Mouse (Mus musculus) kidney, embryonic 15.5 days (tissue): ENCODE measurements at regions not wholly inside any gene's neighbourhood (a gene's known extent, or its start where the extent isn't known, plus 50 kb on each side); places are given as distances from the start of the nearest gene placed in this dataset.

Experiments
- ATAC-seq: fragments of 200-750 bp; cut with Nextera tagmentation; replicated peaks from 2 replicates; pipeline ENCODE4 v1.8.0; 2017; ENCODE audit warnings: moderate TSS enrichment; ENCODE audit not compliant: low FRiP score
- H3K27ac ChIP-seq: fragments of 300-500 bp; sonication (generic); 2 replicates; pipeline ENCODE4 v1.5.1; 2015; ENCODE audit warnings: mild to moderate bottlenecking, inconsistent platforms
- H3K27me3 ChIP-seq: fragments of 300-500 bp; sonication (generic); 2 replicates; pipeline ENCODE4 v1.6.1; 2015; ENCODE audit warnings: inconsistent platforms
- H3K36me3 ChIP-seq: fragments of 300-500 bp; sonication (generic); 2 replicates; pipeline ENCODE4 v1.6.1; 2015; ENCODE audit warnings: inconsistent platforms
- H3K4me1 ChIP-seq: fragments of 300-500 bp; sonication (generic); 2 replicates; pipeline ENCODE4 v1.6.1; 2015; ENCODE audit warnings: inconsistent platforms
- H3K4me2 ChIP-seq: fragments of 300-500 bp; sonication (generic); 2 replicates; pipeline ENCODE4 v1.6.1; 2015; ENCODE audit warnings: moderate library complexity, mild to moderate bottlenecking, inconsistent platforms
- H3K4me3 ChIP-seq: fragments of 300-500 bp; sonication (generic); replicated peaks from 2 replicates; pipeline ENCODE4 v1.5.1; 2015; ENCODE audit warnings: mild to moderate bottlenecking, inconsistent platforms
- H3K9ac ChIP-seq: fragments of 300-500 bp; sonication (generic); 2 replicates; pipeline ENCODE4 v1.6.1; 2015; ENCODE audit warnings: mild to moderate bottlenecking, inconsistent platforms
- H3K9me3 ChIP-seq: fragments of 300-500 bp; sonication (generic); replicated peaks from 2 replicates; pipeline ENCODE4 v1.6.1; 2016; ENCODE audit warnings: inconsistent platforms
- WGBS: fragments of 180-500 bp; shearing (Covaris S2); methylation state at CpG from one replicate; pipeline ENCODE4 v1.1.7; 2015; ENCODE audit warnings: mixed read lengths; 5-methylcytosine and 5-hydroxymethylcytosine counted together

- H3K9ac ChIP-seq, result no peak overlapping the region
- ATAC-seq, result 0 out of 2 replicates have a peak, but pooled peaks have one; percentile 71
- H3K9me3 ChIP-seq, result peaks cover 7% of the 10 kb centered on the region; the same call in 1 of the 2 replicates
- H3K4me3 ChIP-seq, result no peak overlapping the region
- no peaks in the 10 kb centered on the region for H3K27me3 ChIP-seq
- 41% methylated on average over 6 of the region's 6 CpGs for WGBS
- peaks cover 5% of the 10 kb centered on the region; the same call in 1 of the 2 replicates for H3K4me1 ChIP-seq
- H3K27ac ChIP-seq, result peak overlapping the region; percentile 49; the same call in 1 of the 2 replicates
- no peaks in the 10 kb centered on the region for H3K36me3 ChIP-seq
- no peak overlapping the region for H3K4me2 ChIP-seq
These were observed 97.5 kb upstream of the Dlx2 start for GRCm38 (mm10) chr2:71644038-71644470.

GRCm38 (mm10) chr2:71647914-71648497, 97.4 kb upstream of the Itga6 start:
- WGBS, result 59% methylated on average over 14 of the region's 14 CpGs
- no peak overlapping the region for H3K27ac ChIP-seq
- no peak overlapping the region for H3K4me2 ChIP-seq
- H3K36me3 ChIP-seq, result no peaks in the 10 kb centered on the region
- no peak for ATAC-seq
- H3K4me3 ChIP-seq, result no peak overlapping the region
- no peaks in the 10 kb centered on the region for H3K27me3 ChIP-seq
- no peak overlapping the region for H3K9ac ChIP-seq
- H3K9me3 ChIP-seq, result no peaks in the 10 kb centered on the region
- H3K4me1 ChIP-seq, result peaks cover 19% of the 10 kb centered on the region

GRCm38 (mm10) chr2:71651662-71652061, 93.8 kb upstream of the Itga6 start:
- Histone ChIP-seq H3K4me2 (no peak overlapping the region), H3K9me3 (no peaks in the 10 kb centered on the region), H3K4me1 (peaks cover 36% of the 10 kb centered on the region), H3K27ac (no peak overlapping the region), H3K36me3 (no peaks in the 10 kb centered on the region), H3K27me3 (no peaks in the 10 kb centered on the region), H3K4me3 (no peak overlapping the region), H3K9ac (no peak overlapping the region)
- ATAC-seq, result no peak
- 20% methylated on average over 2 of the region's 2 CpGs for WGBS

GRCm38 (mm10) chr2:71652261-71652801, 93.1 kb upstream of the Itga6 start:
- Histone ChIP-seq H3K9ac (no peak overlapping the region), H3K4me3 (no peak overlapping the region), H3K27me3 (no peaks in the 10 kb centered on the region), H3K4me1 (peaks cover 39% of the 10 kb centered on the region), H3K9me3 (no peaks in the 10 kb centered on the region), H3K36me3 (no peaks in the 10 kb centered on the region), H3K27ac (0 out of 2 replicates have a peak overlapping the region, but pooled peaks have one; percentile 13), H3K4me2 (peak overlapping the region; percentile 28; the same call in 1 of the 2 replicates)
- no peak for ATAC-seq
- 20% methylated on average over 9 of the region's 9 CpGs for WGBS

- Histone ChIP-seq H3K4me1 (peaks cover 32% of the 10 kb centered on the region), H3K9me3 (no peaks in the 10 kb centered on the region), H3K4me2 (no peak overlapping the region), H3K9ac (no peak overlapping the region), H3K27me3 (no peaks in the 10 kb centered on the region), H3K27ac (no peak overlapping the region), H3K36me3 (no peaks in the 10 kb centered on the region), H3K4me3 (no peak overlapping the region)
- peak; percentile 37 for ATAC-seq
- WGBS, result 25% methylated on average over 8 of the region's 8 CpGs
These were observed 90.5 kb upstream of the Itga6 start for GRCm38 (mm10) chr2:71654817-71655503.

- peak overlapping the region; percentile 22 for H3K9ac ChIP-seq
- H3K27me3 ChIP-seq, result no peaks in the 10 kb centered on the region
- no peaks in the 10 kb centered on the region for H3K36me3 ChIP-seq
- peak; percentile 82 for ATAC-seq
- H3K27ac ChIP-seq, result peak overlapping the region; percentile 23
- H3K4me3 ChIP-seq, result peak overlapping the region; percentile 30
- H3K9me3 ChIP-seq, result no peaks in the 10 kb centered on the region
- peak overlapping the region; percentile 59 for H3K4me2 ChIP-seq
- 5% methylated on average over 19 of the region's 19 CpGs for WGBS
- peaks cover 34% of the 10 kb centered on the region for H3K4me1 ChIP-seq
These were observed 89.7 kb upstream of the Itga6 start for GRCm38 (mm10) chr2:71655504-71656390.

- no peaks in the 10 kb centered on the region for H3K27me3 ChIP-seq
These were observed 88.7 kb upstream of the Itga6 start for GRCm38 (mm10) chr2:71656611-71657244.

GRCm38 (mm10) chr2:71661438-71661837, 84.0 kb upstream of the Itga6 start:
- H3K4me1 ChIP-seq, result peaks cover 10% of the 10 kb centered on the region
- no peak overlapping the region for H3K4me3 ChIP-seq
- no peaks in the 10 kb centered on the region for H3K9me3 ChIP-seq
- no peak overlapping the region for H3K4me2 ChIP-seq
- no peak for ATAC-seq
- H3K27ac ChIP-seq, result no peak overlapping the region
- H3K36me3 ChIP-seq, result no peaks in the 10 kb centered on the region
- no peak overlapping the region for H3K9ac ChIP-seq
- no peaks in the 10 kb centered on the region for H3K27me3 ChIP-seq

More at GRCm38 (mm10) chr2:71656611-71657244, 88.7 kb upstream of the Itga6 start:
- WGBS, result 61% methylated on average over 8 of the region's 8 CpGs
- Histone ChIP-seq H3K4me2 (no peak overlapping the region), H3K4me3 (no peak overlapping the region), H3K27ac (no peak overlapping the region), H3K9me3 (no peaks in the 10 kb centered on the region), H3K4me1 (peaks cover 32% of the 10 kb centered on the region), H3K9ac (no peak overlapping the region), H3K36me3 (no peaks in the 10 kb centered on the region)
- no peak for ATAC-seq

GRCm38 (mm10) chr2:71661986-71662385, 83.4 kb upstream of the Itga6 start:
- Histone ChIP-seq H3K4me3 (no peak overlapping the region), H3K36me3 (no peaks in the 10 kb centered on the region), H3K9ac (no peak overlapping the region), H3K4me2 (no peak overlapping the region), H3K9me3 (no peaks in the 10 kb centered on the region), H3K27ac (no peak overlapping the region), H3K27me3 (no peaks in the 10 kb centered on the region), H3K4me1 (peaks cover 4% of the 10 kb centered on the region; the same call in 1 of the 2 replicates)
- WGBS, result 90% methylated on average over 5 of the region's 5 CpGs
- no peak for ATAC-seq

GRCm38 (mm10) chr2:71663453-71663852, 82.0 kb upstream of the Itga6 start:
- H3K9ac ChIP-seq, result no peak overlapping the region
- 0 out of 2 replicates have a peak, but pooled peaks cover 4% of the 10 kb centered on the region for H3K4me1 ChIP-seq
- no peaks in the 10 kb centered on the region for H3K9me3 ChIP-seq
- H3K4me2 ChIP-seq, result no peak overlapping the region
- ATAC-seq, result no peak
- WGBS, result 82% methylated on average over 8 of the region's 8 CpGs
- no peak overlapping the region for H3K27ac ChIP-seq
- H3K27me3 ChIP-seq, result no peaks in the 10 kb centered on the region
- H3K36me3 ChIP-seq, result no peaks in the 10 kb centered on the region
- H3K4me3 ChIP-seq, result no peak overlapping the region

GRCm38 (mm10) chr2:71666927-71667326, 78.5 kb upstream of the Itga6 start:
- ATAC-seq, result no peak
- H3K4me1 ChIP-seq, result peaks cover 7% of the 10 kb centered on the region; the same call in 1 of the 2 replicates
- 78% methylated on average over 2 of the region's 2 CpGs for WGBS

More at GRCm38 (mm10) chr2:71666927-71667326, 78.5 kb upstream of the Itga6 start:
- Histone ChIP-seq H3K9me3 (no peaks in the 10 kb centered on the region), H3K4me2 (no peak overlapping the region), H3K4me3 (no peak overlapping the region), H3K9ac (no peak overlapping the region), H3K27ac (no peak overlapping the region), H3K27me3 (no peaks in the 10 kb centered on the region), H3K36me3 (no peaks in the 10 kb centered on the region)
